Mouse (Mus musculus) C2C12 (cell line): Measurements from ENCODE around the gene Fbxw11.

ENCODE experiments used
- CTCF ChIP-seq: IDR thresholded peaks from one replicate; pipeline ENCODE4 v1.5.1; 2011; ENCODE audit not compliant: control insufficient read depth, insufficient read depth, insufficient read length
- FOSL1 ChIP-seq: IDR thresholded peaks from one replicate; pipeline ENCODE4 v1.8.0; 2011; ENCODE audit warnings: mild to moderate bottlenecking, low read length; ENCODE audit not compliant: poor library complexity, insufficient read depth, severe bottlenecking
- MYOD1 ChIP-seq: IDR thresholded peaks from one replicate; pipeline ENCODE4 v1.6.1; 2011; ENCODE audit warnings: low read depth; ENCODE audit not compliant: control insufficient read depth, insufficient read length
- MYOG ChIP-seq: IDR thresholded peaks from one replicate; pipeline ENCODE4 v1.6.1; 2011; ENCODE audit not compliant: control insufficient read depth, insufficient read length; ENCODE audit errors: extremely low read depth

DNA sequence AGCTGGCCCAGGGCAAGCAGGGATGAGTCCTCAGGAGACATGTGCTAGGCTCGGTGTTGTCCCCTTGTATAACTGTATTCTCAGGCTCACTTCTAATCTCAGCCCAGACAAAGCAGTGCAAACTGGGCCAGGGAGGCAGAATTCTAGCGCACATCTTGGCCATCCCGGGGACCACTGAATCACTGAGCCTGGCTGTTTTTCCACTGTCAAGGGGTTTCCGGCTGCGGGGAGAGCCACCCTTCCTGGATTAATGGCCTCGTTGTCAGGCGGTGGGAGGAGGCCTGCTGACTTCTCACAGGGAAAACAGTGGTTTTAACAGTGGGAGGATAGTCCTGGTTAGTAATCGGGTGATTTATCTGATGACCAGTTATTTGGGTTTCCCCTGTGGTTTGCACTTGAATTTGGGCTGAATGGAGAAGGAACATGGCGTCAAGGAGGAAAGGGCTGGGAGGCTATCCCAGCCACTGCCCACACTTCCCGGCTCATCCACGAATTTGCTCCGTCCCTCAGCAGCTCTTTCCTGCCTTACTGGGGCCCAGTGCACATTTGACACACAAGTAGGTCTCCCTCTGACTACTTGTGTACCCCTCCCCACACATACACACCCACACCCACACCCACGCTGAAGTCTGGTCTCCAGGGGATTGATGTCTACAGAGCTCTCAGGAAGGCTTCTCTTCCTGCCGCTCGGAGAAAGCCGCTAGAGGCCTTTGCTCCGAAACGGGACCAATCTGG, 125.1 kb downstream of the Fbxw11 start:
- no peak for TF ChIP-seq CTCF
- no peak for TF ChIP-seq MYOD1
- TF ChIP-seq MYOG = no peak
- no peak for TF ChIP-seq FOSL1
